Mouse (Mus musculus): ENCODE data around the gene Nectin4. TPM values are rescaled to one million over a fixed set of nuclear protein-coding genes. Genes with fewer than 3 reads are reported as not detected.

The Nectin4 gene
- polyA plus RNA-seq, 1 experiment from 2014 or later, result 3.7 TPM

- Histone ChIP-seq H3K4me3 (replicated peaks; ENCODE audit: low read depth, low read length) (peak overlapping the region; percentile 88), H3K27ac (peak overlapping the region; percentile 90), H3K4me2 (ENCODE audit: low read length) (peak overlapping the region; percentile 77), H3K36me3 (ENCODE audit: insufficient read depth, low read length) (peaks cover 16% of the 10 kb centered on the region), H3K9ac (ENCODE audit: low read depth, low read length) (peak overlapping the region; percentile 97), H3K4me1 (replicated peaks; ENCODE audit: insufficient read depth, low read length) (no peaks in the 10 kb centered on the region), H3K27me3 (ENCODE audit: insufficient read depth, low read length) (no peaks in the 10 kb centered on the region), H3K9me3 (replicated peaks; ENCODE audit: low read length) (no peaks in the 10 kb centered on the region)
- 1% methylated on average over 20 of the region's 20 CpGs for WGBS
- TF ChIP-seq CTCF (IDR thresholded peaks at IDR 0.05; ENCODE audit: low read depth), result peak; percentile 5; the same call in 1 of the 2 replicates
- DNase-seq (ENCODE audit: low spot score), result peak; percentile 81
- ATAC-seq (replicated peaks; ENCODE audit: low FRiP score, low read depth), result no peak
These were observed 42.1 kb downstream of the Nectin4 start for GRCm38 (mm10) chr1:171412001-171412441.

GRCm38 (mm10) chr1:171412446-171412845 lies 42.5 kb downstream of the Nectin4 start:
- ATAC-seq (replicated peaks; ENCODE audit: low FRiP score, low read depth) (no peak), DNase-seq (ENCODE audit: low spot score) (peak; percentile 84)
- Histone ChIP-seq H3K27me3 (ENCODE audit: insufficient read depth, low read length) (no peaks in the 10 kb centered on the region), H3K9ac (ENCODE audit: low read depth, low read length) (peak overlapping the region; percentile 97), H3K4me3 (replicated peaks; ENCODE audit: low read depth, low read length) (peak overlapping the region; percentile 88), H3K4me2 (ENCODE audit: low read length) (peak overlapping the region; percentile 77), H3K9me3 (replicated peaks; ENCODE audit: low read length) (no peaks in the 10 kb centered on the region), H3K4me1 (replicated peaks; ENCODE audit: insufficient read depth, low read length) (no peaks in the 10 kb centered on the region), H3K27ac (peak overlapping the region; percentile 90), H3K36me3 (ENCODE audit: insufficient read depth, low read length) (peaks cover 20% of the 10 kb centered on the region)
- WGBS, result 18% methylated on average over 3 of the region's 3 CpGs
- TF ChIP-seq CTCF (IDR thresholded peaks at IDR 0.05; ENCODE audit: low read depth), result no peak

- no peak overlapping the region for H3K9ac ChIP-seq (ENCODE audit: low read depth, low read length)
- ATAC-seq (replicated peaks; ENCODE audit: low FRiP score, low read depth) (no peak), DNase-seq (ENCODE audit: low spot score) (no peak)
- H3K4me2 ChIP-seq (ENCODE audit: low read length), result no peak overlapping the region
- no peak for TF ChIP-seq CTCF (IDR thresholded peaks at IDR 0.05; ENCODE audit: low read depth)
- no peaks in the 10 kb centered on the region for H3K4me1 ChIP-seq (replicated peaks; ENCODE audit: insufficient read depth, low read length)
- no peaks in the 10 kb centered on the region for H3K9me3 ChIP-seq (replicated peaks; ENCODE audit: low read length)
- no peak overlapping the region for H3K4me3 ChIP-seq (replicated peaks; ENCODE audit: low read depth, low read length)
- H3K27me3 ChIP-seq (ENCODE audit: insufficient read depth, low read length), result no peaks in the 10 kb centered on the region
- 82% methylated on average over 8 of the region's 8 CpGs for WGBS
- H3K36me3 ChIP-seq (ENCODE audit: insufficient read depth, low read length), result peaks cover 21% of the 10 kb centered on the region
- H3K27ac ChIP-seq, result no peak overlapping the region
These were observed 43.7 kb downstream of the Nectin4 start for GRCm38 (mm10) chr1:171413608-171414007.

GRCm38 (mm10) chr1:171418660-171419059 lies 48.8 kb downstream of the Nectin4 start, which contains the start of gene Tstd1:
Gene Tstd1, plus strand, starts transcription at chr1:171418872.
- Histone ChIP-seq H3K4me3 (replicated peaks; ENCODE audit: low read depth, low read length) (no peak within 1 kb of the TSS), H3K27ac (no peak within 1 kb of the TSS), H3K27me3 (ENCODE audit: insufficient read depth, low read length) (no peaks in the 10 kb centered on the region), H3K9me3 (replicated peaks; ENCODE audit: low read length) (no peaks in the 10 kb centered on the region), H3K4me2 (ENCODE audit: low read length) (no peak within 1 kb of the TSS), H3K4me1 (replicated peaks; ENCODE audit: insufficient read depth, low read length) (no peaks in the 10 kb centered on the region), H3K36me3 (ENCODE audit: insufficient read depth, low read length) (peaks cover 34% of the 10 kb centered on the region), H3K9ac (ENCODE audit: low read depth, low read length) (no peak within 1 kb of the TSS)
- no peak for DNase-seq (ENCODE audit: low spot score)
- TF ChIP-seq CTCF (IDR thresholded peaks at IDR 0.05; ENCODE audit: low read depth), result no peak
- no peak; the same call in 1 of the 2 replicates for ATAC-seq (replicated peaks; ENCODE audit: low FRiP score, low read depth)
- WGBS, result 88% methylated on average over 5 of the region's 5 CpGs

- Histone ChIP-seq H3K36me3 (ENCODE audit: insufficient read depth, low read length) (peaks cover 34% of the 10 kb centered on the region), H3K9ac (ENCODE audit: low read depth, low read length) (no peak overlapping the region), H3K9me3 (replicated peaks; ENCODE audit: low read length) (no peaks in the 10 kb centered on the region), H3K4me2 (ENCODE audit: low read length) (no peak overlapping the region), H3K4me3 (replicated peaks; ENCODE audit: low read depth, low read length) (no peak overlapping the region), H3K27ac (no peak overlapping the region), H3K27me3 (ENCODE audit: insufficient read depth, low read length) (no peaks in the 10 kb centered on the region), H3K4me1 (replicated peaks; ENCODE audit: insufficient read depth, low read length) (no peaks in the 10 kb centered on the region)
- TF ChIP-seq CTCF (IDR thresholded peaks at IDR 0.05; ENCODE audit: low read depth), result no peak
- no peak for DNase-seq (ENCODE audit: low spot score)
- 69% methylated on average over 12 of the region's 12 CpGs for WGBS
- ATAC-seq (replicated peaks; ENCODE audit: low FRiP score, low read depth), result no peak
These were observed 49.5 kb downstream of the Nectin4 start for GRCm38 (mm10) chr1:171419291-171419882.

- Histone ChIP-seq H3K4me2 (ENCODE audit: low read length) (no peak overlapping the region), H3K4me1 (replicated peaks; ENCODE audit: insufficient read depth, low read length) (no peaks in the 10 kb centered on the region), H3K9me3 (replicated peaks; ENCODE audit: low read length) (no peaks in the 10 kb centered on the region), H3K4me3 (replicated peaks; ENCODE audit: low read depth, low read length) (no peak overlapping the region), H3K27me3 (ENCODE audit: insufficient read depth, low read length) (no peaks in the 10 kb centered on the region), H3K9ac (ENCODE audit: low read depth, low read length) (no peak overlapping the region), H3K36me3 (ENCODE audit: insufficient read depth, low read length) (peaks cover 34% of the 10 kb centered on the region), H3K27ac (no peak overlapping the region)
- DNase-seq (ENCODE audit: low spot score) (no peak), ATAC-seq (replicated peaks; ENCODE audit: low FRiP score, low read depth) (no peak)
- no peak for TF ChIP-seq CTCF (IDR thresholded peaks at IDR 0.05; ENCODE audit: low read depth)
- WGBS, result 89% methylated on average over 5 of the region's 5 CpGs
These were observed 50.0 kb downstream of the Nectin4 start for GRCm38 (mm10) chr1:171419905-171420304.

All from kidney, postnatal 0 days (tissue).